Mouse (Mus musculus) granulocyte monocyte progenitor cell, adult 5-6 weeks (primary cell): ENCODE data around the gene Zfp513. TPM values are rescaled to one million over a fixed set of nuclear protein-coding genes. Genes with fewer than 3 reads are reported as not detected.

Experiments used
- ATAC-seq: replicated peaks from 2 replicates; pipeline ENCODE4 v1.8.0; 2016; ENCODE audit warnings: mild to moderate bottlenecking, moderate TSS enrichment, inconsistent platforms; ENCODE audit not compliant: poor library complexity, severe bottlenecking
- total RNA-seq, 2 experiments: library from RNA; stranded (forward) in 1 of 2; stranded (reverse) in 1 of 2; fragments of 200-712, 200-1000 nt in 1 of 2; fragments of >200 nt in 1 of 2; fragmentation: Nextera tagmentation in 1 of 2; gene quantifications; 2 replicates each; pipeline ENCODE4 v1.2.3; 2014 to 2017

Gene Zfp513
- total RNA-seq, 2 experiments from 2014 or later = 6.9 to 15.4 TPM

- peak; percentile 86 for ATAC-seq
These were observed 22.1 kb downstream of the Zfp513 start, which contains the start of the genes Gm29609 and Gtf3c2 for GRCm38 (mm10) chr5:31179766-31180630. Gene Gm29609 (minus strand): TSS chr5:31179911. Gene Gtf3c2 (minus strand): TSS chr5:31180144.

- peak; percentile 69 for ATAC-seq
These were observed 22.8 kb downstream of the Zfp513 start for GRCm38 (mm10) chr5:31179301-31179765.

- ATAC-seq = no peak
These were observed 33.5 kb downstream of the Zfp513 start for GRCm38 (mm10) chr5:31168630-31169029.

GRCm38 (mm10) chr5:31164878-31165277, 37.2 kb downstream of the Zfp513 start:
- no peak for ATAC-seq

- ATAC-seq = no peak
These were observed 39.6 kb downstream of the Zfp513 start for GRCm38 (mm10) chr5:31162462-31162861.

GRCm38 (mm10) chr5:31154152-31154553, 48.0 kb downstream of the Zfp513 start, which contains the start of gene Mpv17:
Gene Mpv17 (minus strand): TSS chr5:31154251.
- peak; percentile 88 for ATAC-seq

- ATAC-seq = peak; percentile 10
These were observed 48.5 kb downstream of the Zfp513 start for GRCm38 (mm10) chr5:31153516-31154151.

- ATAC-seq = no peak
These were observed 50.4 kb downstream of the Zfp513 start for GRCm38 (mm10) chr5:31151746-31152145.

- ATAC-seq = no peak
These were observed 52.3 kb downstream of the Zfp513 start for GRCm38 (mm10) chr5:31149781-31150180.

Other genes starting within 250 kb of the Zfp513 start
- 103 and 127 TPM in 2 replicates for gene Preb, start 241.9 kb downstream of the Zfp513 start, total RNA-seq (2014; fragmentation: Nextera tagmentation)
- gene Preb, start 241.9 kb downstream of the Zfp513 start, total RNA-seq (2017) = 42.7 and 67.9 TPM in 2 replicates
- gene Tcf23, start 233.6 kb downstream of the Zfp513 start, total RNA-seq (2014; fragmentation: Nextera tagmentation) = not detected in 2 replicates
- gene Tcf23, start 233.6 kb downstream of the Zfp513 start, total RNA-seq (2017) = not detected in 2 replicates
- gene Atraid, start 154.0 kb downstream of the Zfp513 start, total RNA-seq (2014; fragmentation: Nextera tagmentation) = 42.7 and 79.1 TPM in 2 replicates
- gene Atraid, start 154.0 kb downstream of the Zfp513 start, total RNA-seq (2017) = 44.7 and 59.4 TPM in 2 replicates
- 7.2 and 7.9 TPM in 2 replicates for gene Slc5a6, start 153.4 kb downstream of the Zfp513 start, total RNA-seq (2014; fragmentation: Nextera tagmentation)
- 5.8 and 8.8 TPM in 2 replicates for gene Slc5a6, start 153.4 kb downstream of the Zfp513 start, total RNA-seq (2017)
- gene Cad, start 147.5 kb downstream of the Zfp513 start, total RNA-seq (2014; fragmentation: Nextera tagmentation) = 57.4 and 70.3 TPM in 2 replicates
- 23.1 and 39.5 TPM in 2 replicates for gene Cad, start 147.5 kb downstream of the Zfp513 start, total RNA-seq (2017)
- not detected in 2 replicates for gene Dnajc5g, start 96.0 kb downstream of the Zfp513 start, total RNA-seq (2014; fragmentation: Nextera tagmentation)
- gene Dnajc5g, start 96.0 kb downstream of the Zfp513 start, total RNA-seq (2017) = not detected in 2 replicates
- gene Slc30a3, start 94.1 kb downstream of the Zfp513 start, total RNA-seq (2014; fragmentation: Nextera tagmentation) = not detected in 2 replicates
- gene Slc30a3, start 94.1 kb downstream of the Zfp513 start, total RNA-seq (2017) = not detected in 2 replicates
- gene Trim54, start 85.6 kb downstream of the Zfp513 start, total RNA-seq (2014; fragmentation: Nextera tagmentation) = not detected in 2 replicates
- not detected in 2 replicates for gene Trim54, start 85.6 kb downstream of the Zfp513 start, total RNA-seq (2017)
- not detected in 2 replicates for gene Ucn, start 63.5 kb downstream of the Zfp513 start, total RNA-seq (2014; fragmentation: Nextera tagmentation)
- not detected in 2 replicates for gene Ucn, start 63.5 kb downstream of the Zfp513 start, total RNA-seq (2017)
- gene Mpv17, start 48.1 kb downstream of the Zfp513 start, total RNA-seq (2014; fragmentation: Nextera tagmentation) = 19.6 and 42.3 TPM in 2 replicates
- gene Mpv17, start 48.1 kb downstream of the Zfp513 start, total RNA-seq (2017) = 20.9 and 32.9 TPM in 2 replicates
- 1.5 and 6.6 TPM in 2 replicates for gene Gm29609, start 22.4 kb downstream of the Zfp513 start, total RNA-seq (2014; fragmentation: Nextera tagmentation)
- gene Gm29609, start 22.4 kb downstream of the Zfp513 start, total RNA-seq (2017) = 0.36 TPM in 1 of 2 replicates, not detected in the other
- gene Gtf3c2, start 22.2 kb downstream of the Zfp513 start, total RNA-seq (2014; fragmentation: Nextera tagmentation) = 94.6 and 100 TPM in 2 replicates
- gene Gtf3c2, start 22.2 kb downstream of the Zfp513 start, total RNA-seq (2017) = 52.0 and 59.8 TPM in 2 replicates
- gene Snx17, start 9.1 kb downstream of the Zfp513 start, total RNA-seq (2014; fragmentation: Nextera tagmentation) = 53.3 and 65.5 TPM in 2 replicates
- 36.5 and 58.9 TPM in 2 replicates for gene Snx17, start 9.1 kb downstream of the Zfp513 start, total RNA-seq (2017)
- gene Eif2b4, start 8.9 kb downstream of the Zfp513 start, total RNA-seq (2014; fragmentation: Nextera tagmentation) = 68.3 and 91.6 TPM in 2 replicates
- gene Eif2b4, start 8.9 kb downstream of the Zfp513 start, total RNA-seq (2017) = 50.0 and 65.6 TPM in 2 replicates
- gene Ppm1g, start 18.4 kb upstream of the Zfp513 start, total RNA-seq (2014; fragmentation: Nextera tagmentation) = 155 and 167 TPM in 2 replicates
- gene Ppm1g, start 18.4 kb upstream of the Zfp513 start, total RNA-seq (2017) = 175 and 201 TPM in 2 replicates
- gene Nrbp1, start 38.6 kb upstream of the Zfp513 start, total RNA-seq (2014; fragmentation: Nextera tagmentation) = 65.6 and 75.4 TPM in 2 replicates
- 79.2 and 99.5 TPM in 2 replicates for gene Nrbp1, start 38.6 kb upstream of the Zfp513 start, total RNA-seq (2017)
- gene Gm9970, start 38.9 kb upstream of the Zfp513 start, total RNA-seq (2014; fragmentation: Nextera tagmentation) = not detected in 2 replicates
- gene Gm9970, start 38.9 kb upstream of the Zfp513 start, total RNA-seq (2017) = not detected in 2 replicates
- gene Krtcap3, start 49.4 kb upstream of the Zfp513 start, total RNA-seq (2014; fragmentation: Nextera tagmentation) = 1.6 and 19.8 TPM in 2 replicates
- 1.6 and 4.7 TPM in 2 replicates for gene Krtcap3, start 49.4 kb upstream of the Zfp513 start, total RNA-seq (2017)
- 16.5 and 29.2 TPM in 2 replicates for gene Ift172, start 88.8 kb upstream of the Zfp513 start, total RNA-seq (2014; fragmentation: Nextera tagmentation)
- 12.7 and 44.9 TPM in 2 replicates for gene Ift172, start 88.8 kb upstream of the Zfp513 start, total RNA-seq (2017)
- not detected in 2 replicates for gene Fndc4, start 93.8 kb upstream of the Zfp513 start, total RNA-seq (2014; fragmentation: Nextera tagmentation)
- gene Fndc4, start 93.8 kb upstream of the Zfp513 start, total RNA-seq (2017) = not detected in 2 replicates
- gene Gckr, start 95.1 kb upstream of the Zfp513 start, total RNA-seq (2014; fragmentation: Nextera tagmentation) = not detected in 2 replicates
- gene Gckr, start 95.1 kb upstream of the Zfp513 start, total RNA-seq (2017) = not detected in 2 replicates